Mouse (Mus musculus) ES-Bruce4 (cell line): ENCODE results near the gene Nucks1.

ENCODE experiments used
- CTCF ChIP-seq: IDR thresholded peaks from one replicate; pipeline ENCODE4 v1.8.1; 2011; ENCODE audit warnings: low read depth, low read length
- EP300 ChIP-seq: IDR thresholded peaks from 2 replicates; pipeline ENCODE4 v1.6.1; 2011; ENCODE audit warnings: low read depth, low read length; ENCODE audit not compliant: insufficient read depth

GRCm38 (mm10) chr1:131917634-131918033 is 7.3 kb downstream of the Nucks1 start:
- no peak for TF ChIP-seq CTCF
- TF ChIP-seq EP300: no peak
